Mouse (Mus musculus): ENCODE data around the gene Kcnq5.

GRCm38 (mm10) chr1:21721246-21721645 lies 240.5 kb downstream of the Kcnq5 start:
- TF ChIP-seq CTCF (IDR thresholded peaks at IDR 0.05 in 2 of 3, conservative IDR thresholded peaks at IDR 0.05 in 1 of 3; ENCODE audit: control insufficient read depth in 1 of 3, insufficient read depth in 1 of 3, low read depth in 2 of 3, low read length in 3 of 3, poor library complexity in 1 of 3, severe bottlenecking in 1 of 3) (no peak), MXI1 (IDR thresholded peaks at IDR 0.05; ENCODE audit: low read depth, low read length) (no peak), JUND (IDR thresholded peaks at IDR 0.05; ENCODE audit: low read depth, low read length) (no peak), ZNF384 (IDR thresholded peaks at IDR 0.05; ENCODE audit: low read depth, low read length) (no peak), USF1 (IDR thresholded peaks at IDR 0.05; ENCODE audit: low read depth, low read length) (no peak), ZC3H11A (IDR thresholded peaks at IDR 0.05; ENCODE audit: low read depth, low read length) (no peak), POLR2A (IDR thresholded peaks at IDR 0.05; ENCODE audit: control insufficient read depth in 1 of 2, insufficient read depth in 1 of 2, low read depth in 1 of 2, low read length in 2 of 2, poor library complexity in 1 of 2) (no peak), UBTF (IDR thresholded peaks at IDR 0.05; ENCODE audit: borderline replicate concordance, insufficient read depth, low read depth, low read length) (no peak), GABPA (IDR thresholded peaks at IDR 0.05; ENCODE audit: low read depth, low read length) (no peak)
